Mouse (Mus musculus) ES-Bruce4 (cell line): ENCODE data around the gene Lemd1.

Experiments used
- CTCF ChIP-seq: IDR thresholded peaks from one replicate; pipeline ENCODE4 v1.8.1; 2011; ENCODE audit warnings: low read depth, low read length
- EP300 ChIP-seq: IDR thresholded peaks from 2 replicates; pipeline ENCODE4 v1.6.1; 2011; ENCODE audit warnings: low read depth, low read length; ENCODE audit not compliant: insufficient read depth
- POLR2A ChIP-seq: IDR thresholded peaks from one replicate; pipeline ENCODE4 v1.8.1; 2011; ENCODE audit warnings: low read length; ENCODE audit not compliant: insufficient read depth

- TF ChIP-seq CTCF (no peak), POLR2A (no peak), EP300 (peak; percentile 80)
Observed at GRCm38 (mm10) chr1:132268418-132269060, 77.3 kb downstream of the Lemd1 start.
